8 mouse cellular contexts compared by ENCODE assay signal in genomic region chrX:35888945-35889799, GRCm38 (mm10). TPM values are rescaled to one million over a fixed set of nuclear protein-coding genes. Genes with fewer than 3 reads are reported as not detected.
DNase-seq lines count a peak whose midpoint lies in the region; ATAC-seq and TF ChIP-seq lines count a peak whose summit lies in the region.

No protein-coding gene starts in this region.

- H3K79me2 ChIP-seq in MEL (ENCODE audit: control insufficient read depth, insufficient read depth, low read length, poor library complexity) = peaks cover 6% of the 10 kb centered on the region

- DNase-seq in 416B (ENCODE audit: low read depth) (peak; percentile 44), MEL (ENCODE audit: low read depth, low spot score) (peak; percentile 51)
- peak; percentile 30 to 53 for DNase-seq in kidney, postnatal 4 days
- DNase-seq in thymus, postnatal 10 days (ENCODE audit: low spot score in 2 of 2) = peak; percentile 36 to 43

- H3K4me3 ChIP-seq in MEL (ENCODE audit: control insufficient read depth in 1 of 2, insufficient read depth in 1 of 2, low read depth in 2 of 2, low read length in 2 of 2) = peak overlapping the region; percentile 79 to 82
- peak overlapping the region; percentile 57 for H3K4me3 ChIP-seq in heart, embryonic 11.5 days (ENCODE audit: low read depth, low read length)
- H3K4me3 ChIP-seq in lung, embryonic 15.5 days = peak overlapping the region; percentile 54
- H3K4me3 ChIP-seq in neural tube, embryonic 15.5 days (replicated peaks) = peak overlapping the region; percentile 61

- WGBS in heart, embryonic 11.5 days (ENCODE audit: insufficient replicate concordance) = 7% methylated on average over 42 of the region's 58 CpGs
- WGBS in lung, embryonic 15.5 days = 10% methylated on average over 49 of the region's 58 CpGs
- 13% methylated on average over 38 of the region's 58 CpGs for WGBS in neural tube, embryonic 15.5 days

- peak overlapping the region; percentile 85 for H3K9ac ChIP-seq in MEL (ENCODE audit: control insufficient read depth, low read depth, low read length, poor library complexity, severe bottlenecking)
- H3K9ac ChIP-seq in heart, embryonic 11.5 days (ENCODE audit: low read depth, low read length) = peak overlapping the region; percentile 62
- H3K9ac ChIP-seq in lung, embryonic 15.5 days = peak overlapping the region; percentile 47
- H3K9ac ChIP-seq in neural tube, embryonic 15.5 days (replicated peaks) = peak overlapping the region; percentile 60

- no peaks in the 10 kb centered on the region for H3K27me3 ChIP-seq in MEL (ENCODE audit: control insufficient read depth in 1 of 2, insufficient read depth in 2 of 2, low read length in 2 of 2)
- no peaks in the 10 kb centered on the region for H3K27me3 ChIP-seq in heart, embryonic 11.5 days (ENCODE audit: control insufficient read depth, insufficient read depth, low read length)
- no peaks in the 10 kb centered on the region for H3K27me3 ChIP-seq in lung, embryonic 15.5 days
- no peaks in the 10 kb centered on the region for H3K27me3 ChIP-seq in neural tube, embryonic 15.5 days (replicated peaks)

- peak overlapping the region; percentile 19; the same call in 1 of the 2 replicates for H3K27ac ChIP-seq in MEL (ENCODE audit: control insufficient read depth, low read depth, low read length)
- H3K27ac ChIP-seq in heart, embryonic 11.5 days (ENCODE audit: low read depth, low read length) = 0 out of 2 replicates have a peak overlapping the region, but pooled peaks have one; percentile 29
- no peak overlapping the region for H3K27ac ChIP-seq in lung, embryonic 15.5 days
- peak overlapping the region; percentile 83 for H3K27ac ChIP-seq in neural tube, embryonic 15.5 days (replicated peaks)

- H3K4me2 ChIP-seq in heart, embryonic 11.5 days = peak overlapping the region; percentile 71
- H3K4me2 ChIP-seq in lung, embryonic 15.5 days = peak overlapping the region; percentile 77
- H3K4me2 ChIP-seq in neural tube, embryonic 15.5 days = peak overlapping the region; percentile 61

- no peak for TF ChIP-seq EP300 in MEL (IDR thresholded peaks at IDR 0.05; ENCODE audit: low read depth in 1 of 2, low read length in 2 of 2)

- TF ChIP-seq RAD21 in MEL (IDR thresholded peaks at IDR 0.05; ENCODE audit: low read depth, low read length) = no peak

- peak; percentile 49 for ATAC-seq in common myeloid progenitor, adult 5-6 weeks (replicated peaks; ENCODE audit: low read depth, poor library complexity, severe bottlenecking)
- ATAC-seq in heart, embryonic 11.5 days (replicated peaks; ENCODE audit: insufficient number of reproducible peaks, low FRiP score, low TSS enrichment) = no peak; the same call in 1 of the 2 replicates
- peak; percentile 65 for ATAC-seq in lung, embryonic 15.5 days (ENCODE audit: borderline replicate concordance, extremely low read depth, low FRiP score, low TSS enrichment)
- ATAC-seq in neural tube, embryonic 15.5 days (ENCODE audit: low FRiP score) = peak; percentile 73

- no peak for TF ChIP-seq CTCF in MEL (IDR thresholded peaks at IDR 0.05 in 2 of 3, conservative IDR thresholded peaks at IDR 0.05 in 1 of 3; ENCODE audit: control insufficient read depth in 1 of 3, insufficient read depth in 1 of 3, low read depth in 2 of 3, low read length in 3 of 3, poor library complexity in 1 of 3, severe bottlenecking in 1 of 3)

- TF ChIP-seq POLR2A in MEL (IDR thresholded peaks at IDR 0.05; ENCODE audit: control insufficient read depth in 1 of 2, insufficient read depth in 1 of 2, low read depth in 1 of 2, low read length in 2 of 2, poor library complexity in 1 of 2) = no peak

- peaks cover 0 to 2% of the 10 kb centered on the region in 2 experiments; a peak in 1 of 4 replicates for H3K36me3 ChIP-seq in MEL (ENCODE audit: control insufficient read depth in 1 of 2, insufficient read depth in 2 of 2, low read length in 2 of 2)
- no peaks in the 10 kb centered on the region for H3K36me3 ChIP-seq in heart, embryonic 11.5 days (ENCODE audit: control insufficient read depth, insufficient read depth, low read length)
- H3K36me3 ChIP-seq in lung, embryonic 15.5 days = no peaks in the 10 kb centered on the region
- H3K36me3 ChIP-seq in neural tube, embryonic 15.5 days = no peaks in the 10 kb centered on the region

- no peaks in the 10 kb centered on the region for H3K9me3 ChIP-seq in MEL (replicated peaks; ENCODE audit: insufficient read depth, low read length)
- no peaks in the 10 kb centered on the region for H3K9me3 ChIP-seq in heart, embryonic 11.5 days (replicated peaks; ENCODE audit: control insufficient read depth, low read length)
- H3K9me3 ChIP-seq in lung, embryonic 15.5 days = no peaks in the 10 kb centered on the region
- no peaks in the 10 kb centered on the region for H3K9me3 ChIP-seq in neural tube, embryonic 15.5 days (replicated peaks)

- H3K4me1 ChIP-seq in MEL (ENCODE audit: control insufficient read depth in 1 of 2, insufficient read depth in 2 of 2, low read length in 2 of 2) = peaks cover 0 to 2% of the 10 kb centered on the region in 2 experiments; a peak in 2 of 4 replicates
- H3K4me1 ChIP-seq in heart, embryonic 11.5 days (ENCODE audit: control insufficient read depth, insufficient read depth, low read length) = no peaks in the 10 kb centered on the region
- 0 out of 2 replicates have a peak, but pooled peaks cover 4% of the 10 kb centered on the region for H3K4me1 ChIP-seq in lung, embryonic 15.5 days
- H3K4me1 ChIP-seq in neural tube, embryonic 15.5 days = 0 out of 2 replicates have a peak, but pooled peaks cover 2% of the 10 kb centered on the region

TF ChIP-seq in MEL, 35 proteins besides CTCF, POLR2A, EP300 and RAD21:
- no peak for TF ChIP-seq ETS1 (IDR thresholded peaks at IDR 0.05; ENCODE audit: low read depth, low read length)
- TF ChIP-seq ZMIZ1 (IDR thresholded peaks at IDR 0.05; ENCODE audit: low read depth, low read length) = no peak
- TF ChIP-seq GABPA (IDR thresholded peaks at IDR 0.05; ENCODE audit: low read depth, low read length) = no peak
- no peak for TF ChIP-seq USF1 (IDR thresholded peaks at IDR 0.05; ENCODE audit: low read depth, low read length)

RNA-seq across cellular contexts. Expression of gene Dock11, which starts 0.5 kb away (rescaled TPM):
- 9.1 and 11.1 TPM in 2 replicates for total RNA-seq in MEL (2012; rRNA removed)
- 1 to 10 TPM in 1 of 2 experiments, not detected in 1; 8.8 TPM for polyA plus RNA-seq in MEL (2012; ENCODE audit: insufficient read depth in 1 of 2, insufficient read length in 2 of 2, low read depth in 1 of 2, low replicate concordance in 2 of 2, missing spikeins in 1 of 2)
- 151 and 155 TPM in 2 replicates for total RNA-seq in common myeloid progenitor, adult 5-6 weeks (2017)
- polyA plus RNA-seq in heart, embryonic 11.5 days (2014; fragmentation: Nextera tagmentation; extraction: Ambion mirVana) = 11.5 and 11.9 TPM in 2 replicates
- 6.1 and 8.3 TPM in 2 replicates for polyA plus RNA-seq in lung, embryonic 15.5 days (2015; fragmentation: Nextera tagmentation; extraction: Ambion mirVana)
- polyA plus RNA-seq in neural tube, embryonic 15.5 days (2015; fragmentation: Nextera tagmentation; extraction: Ambion mirVana) = 9.6 and 9.9 TPM in 2 replicates
